Comparison of ENCODE assay signal across 8 mouse cellular contexts in genomic region chr1:55087932-55088610, GRCm38 (mm10). TPM values are rescaled to one million over a fixed set of nuclear protein-coding genes. Genes with fewer than 3 reads are reported as not detected.
DNase-seq lines count a peak whose midpoint lies in the region; ATAC-seq lines count a peak whose summit lies in the region.

TSS of gene Hspe1 (plus strand) at chr1:55088132.
TSS of gene Hspd1 (minus strand) at chr1:55088243.

- peaks cover 60% of the 10 kb centered on the region for H3K36me3 ChIP-seq in heart, embryonic 13.5 days
- H3K36me3 ChIP-seq in liver, embryonic 12.5 days, result peaks cover 65% of the 10 kb centered on the region
- peaks cover 14% of the 10 kb centered on the region for H3K36me3 ChIP-seq in stomach, embryonic 15.5 days

- peaks cover 48% of the 10 kb centered on the region for H3K4me1 ChIP-seq in heart, embryonic 13.5 days
- H3K4me1 ChIP-seq in liver, embryonic 12.5 days, result peaks cover 75% of the 10 kb centered on the region
- peaks cover 15% of the 10 kb centered on the region for H3K4me1 ChIP-seq in stomach, embryonic 15.5 days

- H3K4me3 ChIP-seq in heart, embryonic 13.5 days, result peak within 1 kb of the TSS; percentile 85
- H3K4me3 ChIP-seq in liver, embryonic 12.5 days, result peak within 1 kb of the TSS; percentile 96
- H3K4me3 ChIP-seq in stomach, embryonic 15.5 days (replicated peaks), result peak within 1 kb of the TSS; percentile 98

- peak; percentile 87 for ATAC-seq in erythroid progenitor cell, adult 5-6 weeks (replicated peaks; ENCODE audit: low FRiP score, poor library complexity, severe bottlenecking)
- ATAC-seq in heart, embryonic 13.5 days (ENCODE audit: extremely low read depth, insufficient number of reproducible peaks, low FRiP score, low TSS enrichment), result peak; percentile 93
- ATAC-seq in liver, embryonic 12.5 days, result peak; percentile 90
- peak; percentile 93 for ATAC-seq in stomach, embryonic 15.5 days (ENCODE audit: insufficient read depth, low FRiP score, low read depth)

- under 1% methylated on average over 64 of the region's 76 CpGs for WGBS in heart, embryonic 13.5 days
- WGBS in liver, embryonic 12.5 days (ENCODE audit: insufficient replicate concordance), result under 1% methylated on average over 76 of the region's 76 CpGs
- under 1% methylated on average over 72 of the region's 76 CpGs for WGBS in stomach, embryonic 15.5 days

- H3K4me2 ChIP-seq in heart, embryonic 13.5 days, result peak within 1 kb of the TSS; percentile 90
- peak within 1 kb of the TSS; percentile 94 for H3K4me2 ChIP-seq in liver, embryonic 12.5 days
- peak within 1 kb of the TSS; percentile 61 for H3K4me2 ChIP-seq in stomach, embryonic 15.5 days

- peak within 1 kb of the TSS; percentile 95 for H3K9ac ChIP-seq in heart, embryonic 13.5 days
- peak within 1 kb of the TSS; percentile 99 for H3K9ac ChIP-seq in liver, embryonic 12.5 days
- peak within 1 kb of the TSS; percentile 95 for H3K9ac ChIP-seq in stomach, embryonic 15.5 days

- H3K27ac ChIP-seq in heart, embryonic 13.5 days (replicated peaks), result peak within 1 kb of the TSS; percentile 97
- peak within 1 kb of the TSS; percentile 97 for H3K27ac ChIP-seq in liver, embryonic 12.5 days
- H3K27ac ChIP-seq in stomach, embryonic 15.5 days, result peak within 1 kb of the TSS; percentile 96

- no peaks in the 10 kb centered on the region for H3K27me3 ChIP-seq in heart, embryonic 13.5 days (replicated peaks)
- no peaks in the 10 kb centered on the region for H3K27me3 ChIP-seq in liver, embryonic 12.5 days (replicated peaks)
- no peaks in the 10 kb centered on the region for H3K27me3 ChIP-seq in stomach, embryonic 15.5 days (replicated peaks)

- no peaks in the 10 kb centered on the region for H3K9me3 ChIP-seq in heart, embryonic 13.5 days
- no peaks in the 10 kb centered on the region for H3K9me3 ChIP-seq in liver, embryonic 12.5 days (replicated peaks)
- no peaks in the 10 kb centered on the region for H3K9me3 ChIP-seq in stomach, embryonic 15.5 days

- peak; percentile 98 for DNase-seq in CD4-positive helper T cell, adult 2 months (ENCODE audit: low read depth, low spot score)
- DNase-seq in brain, embryonic 18.5 days (ENCODE audit: low read depth, low spot score), result peak; percentile 97
- DNase-seq in kidney, postnatal 10 days, result peak; percentile 99
- peak; percentile 99 for DNase-seq in natural killer cell, adult 2 months (ENCODE audit: low spot score in 2 of 2)

RNA-seq across cellular contexts. Expression of gene Hspe1, which starts in this region (rescaled TPM):
- 63.4 and 84.3 TPM in 2 replicates for total RNA-seq in erythroid progenitor cell, adult 5-6 weeks (2015; ENCODE audit: low replicate concordance)
- total RNA-seq in erythroid progenitor cell, adult 5-6 weeks (2017; ENCODE audit: low replicate concordance), result 40.1 and 54.0 TPM in 2 replicates
- polyA plus RNA-seq in heart, embryonic 13.5 days (2015; fragmentation: Nextera tagmentation; extraction: Ambion mirVana), result 306 and 363 TPM in 2 replicates
- polyA plus RNA-seq in liver, embryonic 12.5 days (2016; fragmentation: Nextera tagmentation; extraction: Ambion mirVana), result 637 and 645 TPM in 2 replicates
- polyA plus RNA-seq in stomach, embryonic 15.5 days (2015; fragmentation: Nextera tagmentation; extraction: Ambion mirVana), result 499 and 561 TPM in 2 replicates

RNA-seq across cellular contexts. Expression of gene Hspd1, which starts in this region (rescaled TPM):
- 21.3 and 49.9 TPM in 2 replicates for total RNA-seq in erythroid progenitor cell, adult 5-6 weeks (2015; ENCODE audit: low replicate concordance)
- 35.6 and 60.8 TPM in 2 replicates for total RNA-seq in erythroid progenitor cell, adult 5-6 weeks (2017; ENCODE audit: low replicate concordance)
- polyA plus RNA-seq in heart, embryonic 13.5 days (2015; fragmentation: Nextera tagmentation; extraction: Ambion mirVana), result 432 and 493 TPM in 2 replicates
- 563 and 590 TPM in 2 replicates for polyA plus RNA-seq in liver, embryonic 12.5 days (2016; fragmentation: Nextera tagmentation; extraction: Ambion mirVana)
- polyA plus RNA-seq in stomach, embryonic 15.5 days (2015; fragmentation: Nextera tagmentation; extraction: Ambion mirVana), result 436 and 499 TPM in 2 replicates

Comparison
In these comparisons a context has a peak if more than half of its experiments do, and no peak if none do; other contexts are left out.
1. Peak in every context shown above with its lines: DNase-seq, ATAC-seq, H3K4me3 ChIP-seq and H3K27ac ChIP-seq.